Mouse (Mus musculus) MEL (cell line): ENCODE measurements around the gene Rln3. TPM values are rescaled to one million over a fixed set of nuclear protein-coding genes. Genes with fewer than 3 reads are reported as not detected.

ENCODE experiments used
- DNase-seq: peaks from one replicate; pipeline ENCODE4 v3.0.0; 2011; ENCODE audit warnings: low read depth, low spot score
- H3K27ac ChIP-seq: 2 replicates; pipeline ENCODE4 v1.5.1; 2012; ENCODE audit warnings: low read depth, mild to moderate bottlenecking, control low read depth, low read length, moderate library complexity; ENCODE audit not compliant: control insufficient read depth
- H3K27me3 ChIP-seq, 2 experiments: fragments of 150-350 bp in 1 of 2; sonication (generic) in 1 of 2; 2 replicates each; pipeline ENCODE4 v1.6.1; 2012; ENCODE audit warnings: low read length in 2 of 2, mild to moderate bottlenecking in 2 of 2, improper control_type of control experiment in 1 of 2, moderate library complexity in 1 of 2; ENCODE audit not compliant: insufficient read depth in 2 of 2, control insufficient read depth in 1 of 2
- H3K36me3 ChIP-seq, 2 experiments: 2 replicates each; pipeline ENCODE4 v1.6.1; 2012 to 2014; ENCODE audit warnings: low read length in 2 of 2, improper control_type of control experiment in 1 of 2, inconsistent platforms in 1 of 2, mild to moderate bottlenecking in 1 of 2; ENCODE audit not compliant: insufficient read depth in 2 of 2, control insufficient read depth in 1 of 2
- H3K4me1 ChIP-seq, 2 experiments: fragments of 150-350 bp in 1 of 2; sonication (generic) in 1 of 2; 2 replicates each; pipeline ENCODE4 v1.6.1; 2012; ENCODE audit warnings: low read length in 2 of 2, improper control_type of control experiment in 1 of 2, mild to moderate bottlenecking in 1 of 2; ENCODE audit not compliant: insufficient read depth in 2 of 2, control insufficient read depth in 1 of 2
- H3K4me3 ChIP-seq, 2 experiments: fragments of 150-350 bp in 1 of 2; sonication (generic) in 1 of 2; 2 replicates each; pipeline ENCODE4 v1.5.1; 2012; ENCODE audit warnings: low read depth in 2 of 2, low read length in 2 of 2, mild to moderate bottlenecking in 2 of 2, moderate library complexity in 2 of 2, control low read depth in 1 of 2, improper control_type of control experiment in 1 of 2; ENCODE audit not compliant: control insufficient read depth in 1 of 2, insufficient read depth in 1 of 2
- H3K79me2 ChIP-seq: 2 replicates; pipeline ENCODE4 v1.6.1; 2012; ENCODE audit warnings: mild to moderate bottlenecking, low read length, moderate library complexity; ENCODE audit not compliant: control insufficient read depth, poor library complexity, insufficient read depth
- H3K9ac ChIP-seq: 2 replicates; pipeline ENCODE4 v1.6.1; 2012; ENCODE audit warnings: low read depth, mild to moderate bottlenecking, control low read depth, low read length, moderate library complexity; ENCODE audit not compliant: control insufficient read depth, poor library complexity, severe bottlenecking
- H3K9me3 ChIP-seq: fragments of 150-350 bp; sonication (generic); replicated peaks from 2 replicates; pipeline ENCODE4 v1.6.1; 2012; ENCODE audit warnings: mild to moderate bottlenecking, low read length, improper control_type of control experiment, moderate library complexity; ENCODE audit not compliant: insufficient read depth
- CHD1 ChIP-seq: IDR thresholded peaks from 2 replicates; pipeline ENCODE4 v1.6.1; 2012; ENCODE audit warnings: low read depth, mild to moderate bottlenecking, inconsistent platforms, low read length, improper control_type of control experiment
- ELF1 ChIP-seq: IDR thresholded peaks from 2 replicates; pipeline ENCODE4 v1.6.1; 2014; ENCODE audit warnings: low read depth, mild to moderate bottlenecking, inconsistent platforms, low read length, improper control_type of control experiment, moderate library complexity
- EP300 ChIP-seq, 2 experiments: IDR thresholded peaks; 2 replicates each; pipeline ENCODE4 v1.6.1; 2011; ENCODE audit warnings: improper control_type of control experiment in 2 of 2, low read length in 2 of 2, low read depth in 1 of 2, mild to moderate bottlenecking in 1 of 2
- ETS1 ChIP-seq: IDR thresholded peaks from 2 replicates; pipeline ENCODE4 v1.6.1; 2012; ENCODE audit warnings: low read depth, mild to moderate bottlenecking, inconsistent platforms, low read length, improper control_type of control experiment, moderate library complexity
- MEF2A ChIP-seq: IDR thresholded peaks from 2 replicates; pipeline ENCODE4 v1.6.1; 2014; ENCODE audit warnings: low read depth, mild to moderate bottlenecking, inconsistent platforms, low read length, improper control_type of control experiment; ENCODE audit not compliant: poor library complexity, insufficient replicate concordance, severe bottlenecking; ENCODE audit errors: extremely low read depth
- MXI1 ChIP-seq: IDR thresholded peaks from 2 replicates; pipeline ENCODE4 v1.6.1; 2011; ENCODE audit warnings: mild to moderate bottlenecking, low read depth, low read length, improper control_type of control experiment
- NELFE ChIP-seq: IDR thresholded peaks from 2 replicates; pipeline ENCODE4 v1.6.1; 2011; ENCODE audit warnings: low read depth, low read length, improper control_type of control experiment
- SIN3A ChIP-seq: IDR thresholded peaks from 2 replicates; pipeline ENCODE4 v1.6.1; 2012; ENCODE audit warnings: low read length, improper control_type of control experiment, inconsistent platforms
- SMC3 ChIP-seq: IDR thresholded peaks from 2 replicates; pipeline ENCODE4 v1.6.1; 2011; ENCODE audit warnings: low read depth, low read length, improper control_type of control experiment
- TAL1 ChIP-seq: IDR thresholded peaks from 2 replicates; pipeline ENCODE4 v1.6.1; 2012; ENCODE audit warnings: mild to moderate bottlenecking, inconsistent platforms, low read length, moderate library complexity, mixed read lengths
- USF2 ChIP-seq, 2 experiments: IDR thresholded peaks; 2 replicates each; pipeline ENCODE4 v1.6.1; 2011 to 2012; ENCODE audit warnings: improper control_type of control experiment in 2 of 2, low read length in 2 of 2, borderline replicate concordance in 1 of 2, inconsistent platforms in 1 of 2, low read depth in 1 of 2, mild to moderate bottlenecking in 1 of 2; ENCODE audit not compliant: insufficient read depth in 1 of 2
- ZC3H11A ChIP-seq: IDR thresholded peaks from 2 replicates; pipeline ENCODE4 v1.6.1; 2012; ENCODE audit warnings: low read depth, mild to moderate bottlenecking, inconsistent platforms, low read length, improper control_type of control experiment
- ZMIZ1 ChIP-seq: IDR thresholded peaks from 2 replicates; pipeline ENCODE4 v1.6.1; 2012; ENCODE audit warnings: low read depth, mild to moderate bottlenecking, inconsistent platforms, low read length, improper control_type of control experiment, moderate library complexity
- ZNF384 ChIP-seq: IDR thresholded peaks from 2 replicates; pipeline ENCODE4 v1.6.1; 2012; ENCODE audit warnings: low read depth, mild to moderate bottlenecking, inconsistent platforms, low read length, improper control_type of control experiment
- polyA plus RNA-seq, 2 experiments: library from polyadenylated mRNA; stranded (reverse) in 1 of 2; unstranded in 1 of 2; fragments of >175 nt in 1 of 2; fragments of >200 nt in 1 of 2; gene quantifications; 2 replicates each; pipeline versions ENCODE4 v1.2.1 to v1.2.4; 2012; ENCODE audit warnings: low replicate concordance in 2 of 2, low read depth in 1 of 2; ENCODE audit not compliant: insufficient read length in 2 of 2, insufficient read depth in 1 of 2, missing spikeins in 1 of 2
- total RNA-seq: library from RNA; depleted of rRNA; stranded (reverse); fragments of 300-350 nt; gene quantifications from 2 replicates; pipeline ENCODE4 v1.2.3, GENCODE M21; 2012

Rln3 gene
- total and polyA plus RNA-seq, 3 experiments = not detected

DNA sequence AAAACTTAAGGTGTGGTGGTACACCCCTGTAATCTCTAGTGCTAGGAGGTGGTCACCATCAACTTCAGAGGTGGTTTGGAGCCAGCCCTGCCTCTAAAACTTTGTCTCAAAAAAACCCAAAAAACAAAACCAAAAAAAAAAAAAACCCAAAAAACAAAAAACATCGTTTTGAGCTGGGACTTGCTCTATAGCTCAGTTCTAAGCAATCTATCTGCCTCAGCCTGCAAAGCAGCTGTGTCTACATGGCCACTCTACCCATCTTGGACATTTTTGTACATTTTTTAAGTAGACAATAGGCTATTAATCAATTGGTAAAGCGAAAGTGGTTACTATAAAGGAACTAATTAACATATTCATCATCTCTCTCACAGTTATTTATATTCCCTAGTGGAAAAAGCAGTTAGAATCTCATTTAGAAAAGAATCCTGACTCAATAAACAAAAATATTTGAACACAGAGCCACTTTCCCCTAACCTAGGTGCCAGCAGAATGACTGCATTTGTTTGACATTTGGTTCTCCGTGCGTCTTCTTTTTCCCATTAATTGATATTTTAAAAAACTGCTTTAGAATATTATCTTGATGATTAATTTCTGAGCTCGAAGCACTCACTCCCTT is 20.8 kb upstream of the Rln3 start:
- H3K27me3 ChIP-seq = no peaks in the 10 kb centered on the region
- H3K9ac ChIP-seq = peak overlapping the region; percentile 92
- peak overlapping the region; percentile 71 to 94 for H3K4me3 ChIP-seq
- TF ChIP-seq SMC3 = no peak
- peak; percentile 68; the same call in 1 of the 2 replicates for TF ChIP-seq ZNF384
- peak; percentile 81; the same call in 1 of the 2 replicates for TF ChIP-seq CHD1
- TF ChIP-seq, all 39 proteins: peak for 2
- H3K4me1 ChIP-seq = peaks cover 6 to 26% of the 10 kb centered on the region in 2 experiments
- peaks cover 0 to 28% of the 10 kb centered on the region in 2 experiments; a peak in 2 of 4 replicates for H3K36me3 ChIP-seq
- peak; percentile 37 for DNase-seq
- peaks cover 14% of the 10 kb centered on the region for H3K79me2 ChIP-seq
- peak overlapping the region; percentile 88 for H3K27ac ChIP-seq
- no peaks in the 10 kb centered on the region for H3K9me3 ChIP-seq

DNA sequence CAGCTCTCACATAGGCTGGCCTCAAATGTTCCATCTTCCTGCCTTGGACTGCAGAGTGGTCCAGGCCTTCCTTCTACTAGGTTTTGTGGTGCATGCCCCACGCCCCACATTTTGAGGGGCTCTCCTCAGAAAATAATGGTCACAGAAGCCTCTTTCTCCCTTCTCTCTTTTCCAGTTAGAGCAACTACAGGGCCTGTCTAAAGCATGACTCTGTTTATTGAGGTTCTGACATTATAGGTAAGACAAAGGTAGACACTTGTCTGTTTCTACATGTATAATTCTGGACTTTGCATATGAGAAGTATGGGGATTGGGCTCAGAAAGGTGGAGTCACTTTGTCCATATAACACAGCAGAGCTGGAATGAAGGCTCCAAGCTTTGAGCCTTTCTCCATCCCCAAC is 20.2 kb upstream of the Rln3 start, which contains the start of gene Gm10643:
Gene Gm10643 (minus strand): TSS at position 101 of the 400 bp plus-strand sequence.
- peaks cover 0 to 28% of the 10 kb centered on the region in 2 experiments; a peak in 2 of 4 replicates for H3K36me3 ChIP-seq
- no peak for DNase-seq
- H3K27me3 ChIP-seq = no peaks in the 10 kb centered on the region
- H3K27ac ChIP-seq = peak within 1 kb of the TSS; percentile 93
- peak within 1 kb of the TSS; percentile 92 for H3K9ac ChIP-seq
- peaks cover 6 to 26% of the 10 kb centered on the region in 2 experiments for H3K4me1 ChIP-seq
- TF ChIP-seq ZC3H11A = no peak
- TF ChIP-seq TAL1 = no peak
- TF ChIP-seq MEF2A = no peak
- TF ChIP-seq ELF1 = no peak
- TF ChIP-seq NELFE = no peak
- no peak for TF ChIP-seq ZMIZ1
- no peak for TF ChIP-seq ZNF384
- TF ChIP-seq EP300 (IDR thresholded peaks at IDR 0.05; ENCODE audit: low read depth in 1 of 2, low read length in 2 of 2) = no peak
- TF ChIP-seq MXI1 = no peak
- no peak for TF ChIP-seq SIN3A
- TF ChIP-seq ETS1 = no peak
- no peak for TF ChIP-seq USF2 (IDR thresholded peaks at IDR 0.05; ENCODE audit: borderline replicate concordance in 1 of 2, insufficient read depth in 1 of 2, low read depth in 1 of 2, low read length in 2 of 2)
- no peaks in the 10 kb centered on the region for H3K9me3 ChIP-seq
- H3K79me2 ChIP-seq = peaks cover 14% of the 10 kb centered on the region
- peak within 1 kb of the TSS; percentile 71 to 94 for H3K4me3 ChIP-seq
